Comparison of ENCODE assay signal across 8 mouse cellular contexts in the genomic region with DNA sequence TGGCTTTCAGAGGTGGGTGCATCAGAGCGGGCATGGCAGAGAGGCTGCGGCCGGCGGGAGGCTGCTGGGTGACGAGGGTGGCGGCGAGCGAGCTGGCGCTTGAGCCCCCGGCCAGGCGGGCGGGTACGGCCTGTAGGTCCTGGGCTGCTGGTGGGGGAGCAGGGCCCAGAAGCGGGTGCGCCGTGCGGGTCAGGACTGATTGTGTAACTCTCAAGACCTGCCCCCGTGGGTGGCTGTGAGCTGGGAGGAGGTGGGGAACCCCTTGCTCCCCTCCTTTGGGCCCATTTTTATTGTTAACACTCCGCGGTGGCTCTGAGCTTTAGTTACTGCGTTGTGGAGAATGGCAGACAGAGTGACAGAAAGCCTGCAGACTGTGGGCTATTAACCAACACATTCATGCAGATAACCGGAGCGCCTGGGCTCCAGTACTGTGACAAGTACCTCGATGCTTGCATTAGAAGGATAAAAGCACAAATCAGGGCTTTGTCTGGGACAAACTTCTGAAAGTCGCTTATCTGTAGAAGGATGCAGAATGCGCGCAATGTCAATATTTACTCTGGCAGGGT. TPM values are rescaled to one million over a fixed set of nuclear protein-coding genes. Genes with fewer than 3 reads are reported as not detected.
DNase-seq lines count a peak whose midpoint lies in the region; ATAC-seq and TF ChIP-seq lines count a peak whose summit lies in the region.

No protein-coding gene starts in this region.

- H3K4me3 ChIP-seq in heart, embryonic 15.5 days, result peak overlapping the region; percentile 93
- H3K4me3 ChIP-seq in bone marrow macrophage, adult 2 months (ENCODE audit: insufficient read depth, low read length), result peak overlapping the region; percentile 92
- peak overlapping the region; percentile 70 for H3K4me3 ChIP-seq in hindbrain, embryonic 13.5 days
- H3K4me3 ChIP-seq in midbrain, embryonic 14.5 days (replicated peaks; ENCODE audit: low read depth, low read length), result peak overlapping the region; percentile 66

- TF ChIP-seq POLR2A in bone marrow macrophage, adult 2 months (IDR thresholded peaks at IDR 0.05; ENCODE audit: borderline replicate concordance, low read depth, low read length), result no peak

- H3K27ac ChIP-seq in heart, embryonic 15.5 days, result peak overlapping the region; percentile 66
- no peak overlapping the region for H3K27ac ChIP-seq in bone marrow macrophage, adult 2 months (ENCODE audit: insufficient read depth, low read depth, low read length)
- H3K27ac ChIP-seq in hindbrain, embryonic 13.5 days, result no peak overlapping the region
- H3K27ac ChIP-seq in midbrain, embryonic 14.5 days (replicated peaks; ENCODE audit: low read depth, low read length), result 0 out of 2 replicates have a peak overlapping the region, but pooled peaks have one; percentile 97

- H3K9me3 ChIP-seq in heart, embryonic 15.5 days (replicated peaks), result no peaks in the 10 kb centered on the region
- no peaks in the 10 kb centered on the region for H3K9me3 ChIP-seq in hindbrain, embryonic 13.5 days
- H3K9me3 ChIP-seq in midbrain, embryonic 14.5 days (ENCODE audit: control insufficient read depth, low read length), result no peaks in the 10 kb centered on the region

- ATAC-seq in heart, embryonic 15.5 days (replicated peaks; ENCODE audit: insufficient number of reproducible peaks, insufficient read depth, low FRiP score, low read depth), result no peak; the same call in none of the 2 replicates
- ATAC-seq in hindbrain, embryonic 13.5 days (ENCODE audit: low FRiP score), result peak; percentile 81
- no peak; the same call in 1 of the 2 replicates for ATAC-seq in midbrain, embryonic 14.5 days (ENCODE audit: low FRiP score, low TSS enrichment)

- H3K9ac ChIP-seq in heart, embryonic 15.5 days, result peak overlapping the region; percentile 83
- H3K9ac ChIP-seq in hindbrain, embryonic 13.5 days, result peak overlapping the region; percentile 86
- H3K9ac ChIP-seq in midbrain, embryonic 14.5 days (replicated peaks; ENCODE audit: low read length), result peak overlapping the region; percentile 64

- peaks cover 3% of the 10 kb centered on the region; the same call in 1 of the 2 replicates for H3K36me3 ChIP-seq in heart, embryonic 15.5 days
- H3K36me3 ChIP-seq in hindbrain, embryonic 13.5 days, result no peaks in the 10 kb centered on the region
- no peaks in the 10 kb centered on the region for H3K36me3 ChIP-seq in midbrain, embryonic 14.5 days (ENCODE audit: control insufficient read depth, insufficient read depth, low read length)

- no peaks in the 10 kb centered on the region for H3K27me3 ChIP-seq in heart, embryonic 15.5 days
- H3K27me3 ChIP-seq in hindbrain, embryonic 13.5 days, result no peaks in the 10 kb centered on the region
- H3K27me3 ChIP-seq in midbrain, embryonic 14.5 days (ENCODE audit: control insufficient read depth, insufficient read depth, low read length), result no peaks in the 10 kb centered on the region

- WGBS in heart, embryonic 15.5 days, result under 1% methylated on average over 27 of the region's 27 CpGs
- WGBS in hindbrain, embryonic 13.5 days, result 2% methylated on average over 25 of the region's 27 CpGs
- 2% methylated on average over 27 of the region's 27 CpGs for WGBS in midbrain, embryonic 14.5 days

- H3K4me1 ChIP-seq in heart, embryonic 15.5 days (replicated peaks), result peaks cover 12% of the 10 kb centered on the region
- peaks cover 8% of the 10 kb centered on the region for H3K4me1 ChIP-seq in bone marrow macrophage, adult 2 months (ENCODE audit: control insufficient read depth, insufficient read depth, low read length)
- H3K4me1 ChIP-seq in hindbrain, embryonic 13.5 days (replicated peaks), result peaks cover 9% of the 10 kb centered on the region
- H3K4me1 ChIP-seq in midbrain, embryonic 14.5 days (ENCODE audit: control insufficient read depth, insufficient read depth, low read length), result no peaks in the 10 kb centered on the region; the same call in 1 of the 2 replicates

- peak overlapping the region; percentile 91 for H3K4me2 ChIP-seq in heart, embryonic 15.5 days
- peak overlapping the region; percentile 89 for H3K4me2 ChIP-seq in hindbrain, embryonic 13.5 days
- peak overlapping the region; percentile 89 for H3K4me2 ChIP-seq in midbrain, embryonic 14.5 days (ENCODE audit: low read length)

- DNase-seq in heart, adult 9 months (ENCODE audit: low spot score in 2 of 2), result no peak
- no peak for DNase-seq in midbrain, embryonic 14.5 days
- DNase-seq in ovary, postnatal 14 days (ENCODE audit: low spot score), result no peak
- DNase-seq in cerebellum, adult 11 months, result no peak
- no peak for DNase-seq in kidney, adult 9 months

- TF ChIP-seq CTCF in bone marrow macrophage, adult 2 months (IDR thresholded peaks at IDR 0.05; ENCODE audit: low read depth, low read length), result no peak

RNA-seq across cellular contexts. Expression of gene Ttk, which starts 0.3 kb away (rescaled TPM):
- polyA plus RNA-seq in heart, embryonic 15.5 days (2015; fragmentation: Nextera tagmentation; extraction: Ambion mirVana), result 16.1 and 18.1 TPM in 2 replicates
- 9.9 and 11.4 TPM in 2 replicates for polyA plus RNA-seq in bone marrow macrophage, adult 2 months (2012; ENCODE audit: insufficient read depth, insufficient read length, missing spikeins)
- polyA plus RNA-seq in hindbrain, embryonic 13.5 days (2015; fragmentation: Nextera tagmentation; extraction: Ambion mirVana), result 8.3 and 8.8 TPM in 2 replicates
- polyA plus RNA-seq in midbrain, embryonic 14.5 days (2014; fragmentation: Nextera tagmentation; extraction: Ambion mirVana), result 2.9 and 7.3 TPM in 2 replicates

RNA-seq across cellular contexts. Expression of gene Elovl4, which starts 28.8 kb away (rescaled TPM):
- polyA plus RNA-seq in heart, embryonic 15.5 days (2015; fragmentation: Nextera tagmentation; extraction: Ambion mirVana), result 2.2 and 3.5 TPM in 2 replicates
- polyA plus RNA-seq in bone marrow macrophage, adult 2 months (2012; ENCODE audit: insufficient read depth, insufficient read length, missing spikeins), result not detected in 2 replicates
- polyA plus RNA-seq in hindbrain, embryonic 13.5 days (2015; fragmentation: Nextera tagmentation; extraction: Ambion mirVana), result 82.7 and 82.8 TPM in 2 replicates
- polyA plus RNA-seq in midbrain, embryonic 14.5 days (2014; fragmentation: Nextera tagmentation; extraction: Ambion mirVana), result 93.5 and 95.0 TPM in 2 replicates

Comparison
In these comparisons a context has a peak if more than half of its experiments do, and no peak if none do; other contexts are left out.
1. H3K27ac ChIP-seq: peak in heart, embryonic 15.5 days (single experiment) and midbrain, embryonic 14.5 days (single experiment); none in bone marrow macrophage, adult 2 months (single experiment) and hindbrain, embryonic 13.5 days (single experiment).
2. RNA of gene Elovl4, which starts 28.8 kb away (polyA plus RNA-seq): 93.5 to 95.0 TPM in midbrain, embryonic 14.5 days and 82.7 to 82.8 TPM in hindbrain, embryonic 13.5 days; 2.2 to 3.5 TPM in heart, embryonic 15.5 days and not detected in bone marrow macrophage, adult 2 months; every median in the first group is over 10 times any median in the second.
3. Peak in every context shown above with its lines, with median percentiles within 50 percentile points of each other: H3K4me2 ChIP-seq, H3K4me3 ChIP-seq and H3K9ac ChIP-seq.